Mouse (Mus musculus): ENCODE data around the gene Wasf2.
A peak's percentile ranks its signal among the peaks of the same experiment; 100 is the strongest.

The Wasf2 gene

DNA sequence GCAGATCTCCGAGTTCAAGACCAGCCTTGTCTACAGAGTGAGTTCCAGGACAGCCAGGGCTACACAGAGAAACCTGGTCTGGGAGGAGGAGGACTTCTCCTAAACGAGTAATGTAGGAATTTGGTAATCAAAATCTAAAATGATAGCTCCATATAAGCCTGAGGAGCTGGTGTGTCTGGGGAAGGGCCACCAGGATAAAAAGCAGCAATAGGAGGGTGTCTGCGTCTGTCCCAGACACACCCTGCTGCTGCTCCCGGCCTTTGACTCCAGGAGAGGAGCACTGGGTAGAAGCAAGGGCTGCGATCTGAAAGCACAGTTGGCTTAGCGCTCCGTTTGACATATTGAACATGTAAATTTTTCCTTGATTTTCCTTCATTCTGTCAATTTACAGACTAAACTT is 45.0 kb downstream of the Wasf2 start:
- no peak for DNase-seq (ENCODE audit: low spot score in 2 of 2)

GRCm38 (mm10) chr4:133175998-133176760 is 45.9 kb downstream of the Wasf2 start:
- DNase-seq (ENCODE audit: low spot score in 2 of 2), result no peak

DNA sequence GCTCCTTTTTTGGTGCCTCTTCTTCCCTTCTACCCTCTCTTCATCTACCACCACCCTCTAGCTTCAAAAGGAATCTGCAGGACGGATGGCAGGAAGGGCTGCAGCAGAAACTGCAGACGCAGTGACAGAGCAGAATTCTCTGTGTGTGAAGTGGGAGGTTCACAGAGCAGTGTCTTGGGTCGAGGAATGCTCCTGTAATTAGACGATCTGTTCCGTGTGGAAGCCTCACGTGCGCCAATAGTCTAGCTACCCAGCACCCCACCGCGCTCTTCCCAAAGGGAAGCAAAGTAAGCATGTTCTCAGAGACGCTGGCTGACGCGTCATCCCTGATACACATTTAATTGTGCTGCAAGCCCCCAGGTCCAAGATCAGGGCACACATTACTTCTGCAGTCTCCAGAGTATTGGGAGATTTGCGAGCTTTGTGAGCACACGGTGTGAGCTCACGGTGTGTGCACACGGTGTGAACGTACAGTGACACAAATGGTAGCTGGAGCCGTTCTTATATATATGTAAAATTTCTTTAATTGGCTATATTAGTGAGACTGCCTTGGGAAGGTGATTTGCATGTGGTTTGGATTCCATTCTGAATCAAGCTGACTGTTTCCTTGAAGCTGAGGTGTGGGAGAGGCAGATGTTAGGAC is 46.6 kb downstream of the Wasf2 start:
- no peak for DNase-seq (ENCODE audit: low spot score in 2 of 2)

GRCm38 (mm10) chr4:133178305-133178704 is 48.0 kb downstream of the Wasf2 start:
- DNase-seq (ENCODE audit: low spot score in 2 of 2), result no peak

GRCm38 (mm10) chr4:133179258-133179657 is 49.0 kb downstream of the Wasf2 start:
- no peak for DNase-seq (ENCODE audit: low spot score in 2 of 2)

DNA sequence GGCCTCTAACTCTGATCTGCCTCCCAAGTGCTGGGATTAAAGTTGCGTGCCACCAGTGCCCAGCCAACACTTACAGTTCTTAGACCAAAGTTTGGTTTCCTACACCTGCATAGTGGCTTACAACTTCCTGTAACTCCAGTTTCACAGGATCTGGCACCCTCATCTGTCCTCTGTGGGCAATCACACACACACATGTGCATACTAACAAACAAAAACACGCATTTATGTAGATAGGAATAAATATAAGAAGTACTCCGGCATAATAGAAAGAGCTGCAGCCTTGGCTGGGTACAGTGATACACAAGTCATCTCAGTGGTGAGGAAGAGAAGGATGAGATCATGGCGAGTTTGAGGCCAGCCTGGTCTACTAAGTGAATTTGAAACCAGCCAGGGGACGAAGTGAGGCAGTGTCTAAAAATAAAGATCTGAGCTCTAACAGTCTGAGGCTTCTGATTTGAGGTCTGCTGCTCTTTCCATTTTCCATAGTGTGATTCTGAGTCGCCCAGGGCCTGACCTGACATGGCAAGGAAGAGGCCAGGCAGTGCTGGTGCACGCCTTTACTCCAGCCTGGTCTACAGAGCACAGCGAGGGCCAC is 52.2 kb downstream of the Wasf2 start:
- no peak for DNase-seq (ENCODE audit: low spot score in 2 of 2)

- no peak for DNase-seq (ENCODE audit: low spot score in 2 of 2)
Measured at GRCm38 (mm10) chr4:133184031-133184897, 54.0 kb downstream of the Wasf2 start.

- DNase-seq (ENCODE audit: low spot score in 2 of 2), result no peak
Measured at GRCm38 (mm10) chr4:133184898-133185665, 54.8 kb downstream of the Wasf2 start.

GRCm38 (mm10) chr4:133185893-133186292 is 55.6 kb downstream of the Wasf2 start:
- DNase-seq (ENCODE audit: low spot score in 2 of 2), result no peak

DNA sequence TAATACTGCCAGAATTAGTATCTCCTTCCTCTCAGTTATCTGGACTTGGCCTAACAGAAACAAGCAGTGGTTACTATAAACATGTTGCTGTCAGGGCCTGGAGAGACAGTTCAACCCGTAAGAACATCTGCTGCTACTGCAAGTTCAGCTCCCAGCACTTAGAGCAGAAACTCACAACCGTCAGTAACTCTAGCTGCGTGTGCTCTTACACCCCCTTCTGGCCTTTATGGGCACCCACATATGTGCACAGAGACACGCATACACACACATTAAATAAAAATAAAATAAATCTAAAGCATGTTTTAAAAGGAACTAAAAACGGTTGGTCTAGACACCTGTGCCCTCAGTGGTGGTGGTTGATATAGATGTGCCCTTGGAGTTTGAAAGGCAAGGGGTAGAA is 56.6 kb downstream of the Wasf2 start:
- no peak for DNase-seq (ENCODE audit: low spot score in 2 of 2)

GRCm38 (mm10) chr4:133189396-133189795 is 59.1 kb downstream of the Wasf2 start:
- no peak for DNase-seq (ENCODE audit: low spot score in 2 of 2)

GRCm38 (mm10) chr4:133194482-133194881 is 64.2 kb downstream of the Wasf2 start:
- DNase-seq (ENCODE audit: low spot score in 2 of 2), result no peak

DNA sequence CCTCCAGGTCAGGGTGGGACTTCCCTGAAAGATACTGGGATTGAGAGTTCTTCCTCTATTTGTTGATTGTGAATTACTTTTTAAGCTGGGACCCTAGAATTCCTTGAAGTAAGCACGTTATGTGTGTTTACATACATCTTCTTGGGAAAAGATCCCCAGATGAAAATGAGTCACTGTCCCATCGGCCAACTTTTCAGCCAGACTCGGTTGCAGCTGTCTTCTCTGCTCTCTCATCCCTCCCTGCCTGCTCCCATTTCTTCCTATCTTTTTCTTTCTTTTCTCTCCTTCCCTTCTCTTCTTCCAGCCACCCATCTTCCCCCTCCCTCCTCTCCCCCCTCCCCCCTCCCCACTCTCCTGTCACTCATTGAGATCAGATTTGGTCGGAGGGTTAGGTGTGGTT is 64.7 kb downstream of the Wasf2 start:
- DNase-seq (ENCODE audit: low spot score in 2 of 2), result no peak

GRCm38 (mm10) chr4:133196136-133196535 is 65.8 kb downstream of the Wasf2 start:
- DNase-seq (ENCODE audit: low spot score in 2 of 2), result no peak

GRCm38 (mm10) chr4:133196852-133197251 is 66.5 kb downstream of the Wasf2 start:
- DNase-seq (ENCODE audit: low spot score in 2 of 2), result peak in 1 of 2 experiments; percentile 34

GRCm38 (mm10) chr4:133197355-133197754 is 67.0 kb downstream of the Wasf2 start:
- DNase-seq (ENCODE audit: low spot score in 2 of 2), result no peak

GRCm38 (mm10) chr4:133197801-133198286 is 67.5 kb downstream of the Wasf2 start:
- no peak for DNase-seq (ENCODE audit: low spot score in 2 of 2)

DNA sequence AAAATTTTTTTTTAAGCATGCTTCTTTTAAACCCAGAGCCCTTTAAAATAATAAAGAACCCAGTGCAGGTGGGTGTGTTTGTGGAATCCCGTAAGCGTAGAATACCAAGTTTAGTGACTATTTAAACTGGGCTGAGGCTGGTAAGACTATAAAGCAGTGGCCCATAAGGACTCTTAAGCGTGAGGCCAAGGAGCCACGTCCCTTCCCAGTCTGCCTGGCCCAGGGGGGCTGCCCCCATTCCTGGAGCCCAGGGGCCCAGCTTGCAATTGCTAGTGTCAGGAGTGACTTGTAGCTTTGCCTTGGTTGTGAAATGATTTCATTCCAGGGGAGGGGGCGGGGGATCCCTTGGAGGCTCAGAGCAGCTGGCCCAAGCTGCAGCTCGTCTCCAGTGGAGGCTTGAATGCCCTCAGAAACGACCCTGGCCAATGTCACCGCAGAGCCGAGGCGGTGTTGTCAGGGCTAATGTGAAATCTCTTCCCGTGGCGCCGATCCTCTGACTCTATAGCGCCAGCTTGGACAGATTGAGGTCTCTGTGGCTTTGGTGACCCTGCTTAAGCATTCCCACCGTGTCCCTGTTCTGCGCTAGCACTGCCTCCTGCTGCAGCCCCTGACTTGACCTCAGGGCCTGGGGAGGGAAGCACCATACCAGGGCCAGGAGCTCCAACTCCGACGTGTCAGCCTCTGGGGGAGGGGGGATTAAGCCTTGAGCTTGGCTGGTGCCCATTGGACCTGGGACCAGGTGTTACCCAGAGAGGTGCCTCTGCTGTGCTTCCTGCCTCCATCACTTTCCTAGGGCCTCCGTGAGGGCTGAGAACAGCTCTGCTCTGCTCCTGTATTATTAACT is 68.3 kb downstream of the Wasf2 start:
- DNase-seq (ENCODE audit: low spot score in 2 of 2), result no peak

GRCm38 (mm10) chr4:133199743-133200142 is 69.4 kb downstream of the Wasf2 start:
- DNase-seq (ENCODE audit: low spot score in 2 of 2), result no peak

- no peak for DNase-seq (ENCODE audit: low spot score in 2 of 2)
Measured at GRCm38 (mm10) chr4:133200343-133200742, 70.0 kb downstream of the Wasf2 start.
